Mouse (Mus musculus): ENCODE measurements around the gene 1700016H13Rik. TPM values are rescaled to one million over a fixed set of nuclear protein-coding genes. Genes with fewer than 3 reads are reported as not detected.

1700016H13Rik gene
- polyA plus RNA-seq (2015; fragmentation: Nextera tagmentation; extraction: Ambion mirVana) = 0.17 and 0.93 TPM in 2 replicates

GRCm38 (mm10) chr5:103655346-103656118, at the start of gene 1700016H13Rik:
Gene 1700016H13Rik, minus strand, starts transcription at chr5:103656010.
- peak within 1 kb of the TSS; percentile 64 for H3K9ac ChIP-seq
- WGBS = 1% methylated on average over 54 of the region's 56 CpGs
- H3K27me3 ChIP-seq (replicated peaks) = 0 out of 2 replicates have a peak, but pooled peaks cover 2% of the 10 kb centered on the region
- peak within 1 kb of the TSS; percentile 67 for H3K4me3 ChIP-seq
- no peaks in the 10 kb centered on the region for H3K36me3 ChIP-seq (replicated peaks)
- peak within 1 kb of the TSS; percentile 100 for H3K4me2 ChIP-seq
- H3K27ac ChIP-seq = peak within 1 kb of the TSS; percentile 23; the same call in 1 of the 2 replicates
- H3K4me1 ChIP-seq = peaks cover 11% of the 10 kb centered on the region; the same call in 1 of the 2 replicates
- ATAC-seq (replicated peaks) = peak; percentile 82
- H3K9me3 ChIP-seq = no peaks in the 10 kb centered on the region

GRCm38 (mm10) chr5:103705331-103705730, 49.5 kb upstream of the 1700016H13Rik start:
- ATAC-seq (replicated peaks) = no peak
- Histone ChIP-seq H3K4me1 (no peaks in the 10 kb centered on the region), H3K9me3 (no peaks in the 10 kb centered on the region), H3K36me3 (replicated peaks) (no peaks in the 10 kb centered on the region), H3K9ac (no peak overlapping the region), H3K27me3 (replicated peaks) (no peaks in the 10 kb centered on the region), H3K4me2 (no peak overlapping the region), H3K27ac (no peak overlapping the region), H3K4me3 (no peak overlapping the region)
- 98% methylated on average over 4 of the region's 4 CpGs for WGBS

GRCm38 (mm10) chr5:103702527-103702926, 46.7 kb upstream of the 1700016H13Rik start:
- Histone ChIP-seq H3K9ac (no peak overlapping the region), H3K4me3 (no peak overlapping the region)
- ATAC-seq (replicated peaks) = no peak

GRCm38 (mm10) chr5:103701466-103701865, 45.7 kb upstream of the 1700016H13Rik start:
- WGBS = 75% methylated on average over 3 of the region's 3 CpGs
- Histone ChIP-seq H3K9ac (no peak overlapping the region), H3K36me3 (replicated peaks) (no peaks in the 10 kb centered on the region), H3K4me3 (no peak overlapping the region), H3K9me3 (no peaks in the 10 kb centered on the region), H3K27me3 (replicated peaks) (no peaks in the 10 kb centered on the region; the same call in 1 of the 2 replicates), H3K27ac (no peak overlapping the region), H3K4me1 (peaks cover 2% of the 10 kb centered on the region; the same call in 1 of the 2 replicates), H3K4me2 (no peak overlapping the region)
- no peak for ATAC-seq (replicated peaks)

More at GRCm38 (mm10) chr5:103702527-103702926, 46.7 kb upstream of the 1700016H13Rik start:
- H3K9me3 ChIP-seq = no peaks in the 10 kb centered on the region
- H3K27me3 ChIP-seq (replicated peaks) = no peaks in the 10 kb centered on the region
- H3K4me1 ChIP-seq = peaks cover 2% of the 10 kb centered on the region; the same call in 1 of the 2 replicates
- H3K36me3 ChIP-seq (replicated peaks) = no peaks in the 10 kb centered on the region
- no peak overlapping the region for H3K27ac ChIP-seq
- 86% methylated on average over 6 of the region's 6 CpGs for WGBS
- no peak overlapping the region for H3K4me2 ChIP-seq

- H3K4me1 ChIP-seq = peaks cover 2% of the 10 kb centered on the region; the same call in 1 of the 2 replicates
- no peak overlapping the region for H3K9ac ChIP-seq
- no peaks in the 10 kb centered on the region for H3K9me3 ChIP-seq
- no peaks in the 10 kb centered on the region for H3K36me3 ChIP-seq (replicated peaks)
- H3K27ac ChIP-seq = no peak overlapping the region
- no peak overlapping the region for H3K4me2 ChIP-seq
- no peaks in the 10 kb centered on the region; the same call in 1 of the 2 replicates for H3K27me3 ChIP-seq (replicated peaks)
- 68% methylated on average over 2 of the region's 2 CpGs for WGBS
- no peak overlapping the region for H3K4me3 ChIP-seq
- ATAC-seq (replicated peaks) = no peak
These were observed 44.9 kb upstream of the 1700016H13Rik start for GRCm38 (mm10) chr5:103700661-103701060.

GRCm38 (mm10) chr5:103699537-103699936, 43.7 kb upstream of the 1700016H13Rik start:
- Histone ChIP-seq H3K4me1 (peaks cover 2% of the 10 kb centered on the region; the same call in 1 of the 2 replicates), H3K9me3 (no peaks in the 10 kb centered on the region), H3K9ac (no peak overlapping the region), H3K27me3 (replicated peaks) (no peaks in the 10 kb centered on the region; the same call in 1 of the 2 replicates), H3K36me3 (replicated peaks) (no peaks in the 10 kb centered on the region), H3K27ac (no peak overlapping the region), H3K4me3 (no peak overlapping the region), H3K4me2 (no peak overlapping the region)
- ATAC-seq (replicated peaks) = no peak
- WGBS = 45% methylated on average over 4 of the region's 4 CpGs

- H3K27me3 ChIP-seq (replicated peaks) = peaks cover 5% of the 10 kb centered on the region; the same call in 1 of the 2 replicates
- 82% methylated on average over 4 of the region's 4 CpGs for WGBS
- H3K9ac ChIP-seq = no peak overlapping the region
- peaks cover 6% of the 10 kb centered on the region for H3K4me1 ChIP-seq
- no peak overlapping the region for H3K27ac ChIP-seq
- H3K4me2 ChIP-seq = no peak overlapping the region
- H3K9me3 ChIP-seq = no peaks in the 10 kb centered on the region
- no peak for ATAC-seq (replicated peaks)
- H3K4me3 ChIP-seq = no peak overlapping the region
- H3K36me3 ChIP-seq (replicated peaks) = no peaks in the 10 kb centered on the region
These were observed 42.8 kb upstream of the 1700016H13Rik start for GRCm38 (mm10) chr5:103698577-103698976.

GRCm38 (mm10) chr5:103697875-103698491, 42.2 kb upstream of the 1700016H13Rik start:
- no peak overlapping the region for H3K27ac ChIP-seq
- no peak overlapping the region for H3K9ac ChIP-seq
- no peaks in the 10 kb centered on the region for H3K9me3 ChIP-seq
- peaks cover 11% of the 10 kb centered on the region for H3K27me3 ChIP-seq (replicated peaks)
- no peaks in the 10 kb centered on the region for H3K36me3 ChIP-seq (replicated peaks)
- ATAC-seq (replicated peaks) = no peak
- H3K4me3 ChIP-seq = no peak overlapping the region
- H3K4me1 ChIP-seq = peaks cover 12% of the 10 kb centered on the region
- H3K4me2 ChIP-seq = no peak overlapping the region
- 65% methylated on average over 5 of the region's 5 CpGs for WGBS

GRCm38 (mm10) chr5:103694094-103694493, 38.3 kb upstream of the 1700016H13Rik start:
- H3K36me3 ChIP-seq (replicated peaks) = no peaks in the 10 kb centered on the region
- peaks cover 23% of the 10 kb centered on the region for H3K4me1 ChIP-seq
- no peak overlapping the region for H3K27ac ChIP-seq
- no peaks in the 10 kb centered on the region for H3K9me3 ChIP-seq
- H3K4me3 ChIP-seq = no peak overlapping the region
- no peak overlapping the region for H3K9ac ChIP-seq
- WGBS = 50% methylated on average over 6 of the region's 6 CpGs
- no peak for ATAC-seq (replicated peaks)
- peaks cover 21% of the 10 kb centered on the region for H3K27me3 ChIP-seq (replicated peaks)
- H3K4me2 ChIP-seq = 0 out of 2 replicates have a peak overlapping the region, but pooled peaks have one; percentile 92

- Histone ChIP-seq H3K4me3 (peak overlapping the region; percentile 46), H3K9ac (no peak overlapping the region)
- peak; percentile 65 for ATAC-seq (replicated peaks)
These were observed 37.3 kb upstream of the 1700016H13Rik start for GRCm38 (mm10) chr5:103693041-103693641.

GRCm38 (mm10) chr5:103692531-103693040, 36.8 kb upstream of the 1700016H13Rik start:
- Histone ChIP-seq H3K4me2 (peak overlapping the region; percentile 92), H3K36me3 (replicated peaks) (no peaks in the 10 kb centered on the region), H3K27ac (no peak overlapping the region), H3K27me3 (replicated peaks) (peaks cover 25% of the 10 kb centered on the region), H3K4me1 (peaks cover 23% of the 10 kb centered on the region), H3K9me3 (no peaks in the 10 kb centered on the region), H3K9ac (peak overlapping the region; percentile 32), H3K4me3 (peak overlapping the region; percentile 46)
- under 1% methylated on average over 34 of the region's 34 CpGs for WGBS
- no peak for ATAC-seq (replicated peaks)

More at GRCm38 (mm10) chr5:103693041-103693641, 37.3 kb upstream of the 1700016H13Rik start:
- H3K4me1 ChIP-seq = peaks cover 23% of the 10 kb centered on the region
- H3K27me3 ChIP-seq (replicated peaks) = peaks cover 25% of the 10 kb centered on the region
- H3K36me3 ChIP-seq (replicated peaks) = no peaks in the 10 kb centered on the region
- under 1% methylated on average over 28 of the region's 28 CpGs for WGBS
- no peak overlapping the region for H3K27ac ChIP-seq
- peak overlapping the region; percentile 92 for H3K4me2 ChIP-seq
- no peaks in the 10 kb centered on the region for H3K9me3 ChIP-seq

All from midbrain, embryonic 15.5 days (tissue).